Mouse (Mus musculus) adrenal gland, postnatal 4 days (tissue): ENCODE data around the gene Col5a3. TPM values are rescaled to one million over a fixed set of nuclear protein-coding genes. Genes with fewer than 3 reads are reported as not detected.

Source experiments
- DNase-seq, 2 experiments: peaks; one replicate each; pipeline ENCODE4 v3.0.0; 2021 to 2022; ENCODE audit warnings: low spot score in 2 of 2, mixed read lengths in 2 of 2
- total RNA-seq, 2 experiments: library from RNA; stranded (reverse); gene quantifications; 2 replicates each; pipeline ENCODE4 v1.2.3; 2021

The Col5a3 gene
- total RNA-seq, 2 experiments from 2014 or later = 233 TPM

DNA sequence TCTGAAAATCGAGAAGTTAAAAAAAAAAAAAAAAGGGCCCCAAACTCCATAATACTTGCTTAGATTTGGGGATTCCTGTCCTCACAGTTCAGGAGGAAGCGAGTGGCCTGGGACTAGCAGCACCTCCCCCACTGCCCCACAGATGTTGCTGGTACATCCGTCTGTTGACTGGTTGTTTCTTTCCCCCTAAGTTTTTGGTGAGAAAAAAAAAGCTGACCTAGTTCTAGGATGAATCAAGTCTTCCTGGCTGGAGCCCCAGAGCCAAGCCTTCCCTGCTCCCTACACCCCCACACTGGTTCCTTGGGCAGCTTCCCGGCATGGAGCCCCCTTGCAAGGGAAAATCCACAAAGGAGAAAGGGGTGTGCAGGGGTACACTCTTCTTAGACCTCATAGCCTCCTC, 4.6 kb downstream of the Col5a3 start:
- DNase-seq = no peak

DNA sequence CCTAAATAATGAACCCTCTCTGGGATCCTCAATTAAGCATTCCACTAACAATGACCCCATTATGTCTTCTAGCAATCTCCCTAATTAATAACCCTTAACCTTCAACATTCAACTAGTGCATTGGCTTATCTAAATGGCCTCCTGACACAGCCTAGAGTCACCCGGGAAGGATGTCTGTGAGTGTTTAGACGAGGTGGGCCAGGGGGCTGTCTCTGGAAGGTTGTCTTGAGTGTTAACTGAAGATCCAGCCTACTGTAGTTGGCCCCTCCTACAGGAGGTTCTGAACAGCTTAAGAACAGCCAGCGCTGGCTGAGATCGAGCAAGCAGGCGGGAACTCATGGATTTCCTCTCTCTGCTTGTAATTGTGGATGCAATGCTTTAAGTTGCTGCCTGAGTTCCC, 9.2 kb downstream of the Col5a3 start:
- DNase-seq = no peak

DNA sequence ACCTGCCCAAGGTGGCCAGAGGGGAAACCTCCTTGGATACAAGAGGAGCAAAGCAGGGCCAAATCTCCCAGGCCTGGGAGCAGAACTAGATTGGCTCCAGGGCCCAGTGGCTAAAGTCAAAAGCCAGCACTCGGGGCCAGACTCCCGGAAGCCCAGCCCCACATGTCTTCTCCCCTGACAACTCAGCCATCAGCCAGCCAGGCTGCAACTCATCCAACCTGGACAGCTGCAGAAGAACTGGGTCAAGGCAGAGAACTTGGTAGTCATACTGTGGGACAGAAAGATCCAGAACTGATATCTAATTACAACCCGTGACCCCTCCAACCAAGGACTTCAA, 9.7 kb downstream of the Col5a3 start:
- DNase-seq = peak in 1 of 2 experiments; percentile 22

DNA sequence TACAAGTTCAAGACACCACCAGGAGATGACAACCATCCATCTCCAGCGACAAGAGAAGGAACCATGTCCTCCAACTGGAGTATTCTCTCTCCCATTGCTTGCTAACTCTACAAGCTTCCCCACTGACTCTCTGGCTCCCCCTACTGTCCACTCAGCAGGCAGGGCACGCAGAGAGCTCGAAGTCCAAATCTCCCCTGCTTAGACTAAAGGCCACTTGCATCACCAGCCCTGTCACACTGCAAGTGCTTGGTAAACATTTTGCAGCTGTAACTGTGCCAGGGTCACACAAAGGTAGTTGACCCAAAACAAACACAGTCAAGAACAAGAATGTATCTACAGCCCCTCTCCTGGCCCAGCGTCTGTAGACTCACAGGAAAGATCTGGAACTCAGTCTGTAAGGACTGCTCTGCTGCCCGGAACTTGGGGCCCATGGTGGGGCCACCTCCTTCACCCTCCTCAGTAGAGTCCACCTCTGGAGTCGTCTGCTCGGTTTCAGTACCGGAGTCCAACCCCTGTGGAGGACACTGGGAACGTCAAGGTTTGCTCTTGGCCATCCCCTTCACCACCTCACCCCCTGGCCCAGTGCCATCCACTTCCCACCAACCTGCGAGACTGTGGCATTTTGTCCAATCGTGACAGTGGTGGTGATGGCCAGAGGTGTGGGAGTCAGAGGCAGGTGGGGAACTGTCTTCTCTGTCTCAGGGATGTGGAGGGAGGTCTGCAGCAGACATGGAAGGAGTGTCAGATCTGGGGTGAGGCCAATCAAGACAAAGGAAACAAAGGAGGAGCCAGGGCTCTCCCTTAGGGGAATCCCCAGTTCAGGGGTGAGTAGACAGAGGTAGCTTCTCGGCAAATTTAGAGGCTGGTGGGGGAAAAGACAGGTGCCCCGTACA, 10.4 kb downstream of the Col5a3 start:
- DNase-seq = peak in 1 of 2 experiments; percentile 63

DNA sequence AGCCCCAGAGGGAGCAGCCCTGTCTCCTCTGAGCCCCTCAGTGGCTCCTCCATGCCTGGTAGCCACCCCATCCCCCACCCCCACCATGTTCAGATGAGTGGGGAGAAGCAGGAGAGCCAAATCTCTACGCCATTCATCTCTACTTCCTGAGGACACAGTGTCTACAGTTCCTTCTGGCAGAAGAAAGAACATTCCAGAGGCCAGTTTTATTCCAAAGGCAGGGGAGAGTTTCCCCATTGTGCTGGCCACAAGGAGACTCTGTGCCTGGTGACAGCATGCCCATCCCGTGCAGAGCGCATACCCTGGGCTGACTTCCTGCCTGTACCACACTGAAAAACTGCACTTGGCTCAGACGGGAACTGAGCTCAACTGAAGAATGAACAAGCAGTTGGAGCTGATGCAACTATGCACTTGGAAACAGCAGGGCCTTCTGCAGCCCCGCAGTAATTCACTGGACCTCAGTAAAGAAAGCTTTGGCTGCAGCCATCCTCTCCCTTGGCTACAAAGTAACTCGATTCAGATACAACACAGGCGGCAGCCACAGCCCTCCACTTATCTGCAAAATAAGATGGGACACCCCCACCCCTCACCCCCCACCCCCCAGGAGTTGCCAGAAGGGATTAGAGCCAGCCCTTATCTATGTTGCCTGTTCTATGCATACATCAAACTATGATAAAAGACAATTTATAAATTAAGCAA, 20.6 kb downstream of the Col5a3 start:
- DNase-seq = no peak

DNA sequence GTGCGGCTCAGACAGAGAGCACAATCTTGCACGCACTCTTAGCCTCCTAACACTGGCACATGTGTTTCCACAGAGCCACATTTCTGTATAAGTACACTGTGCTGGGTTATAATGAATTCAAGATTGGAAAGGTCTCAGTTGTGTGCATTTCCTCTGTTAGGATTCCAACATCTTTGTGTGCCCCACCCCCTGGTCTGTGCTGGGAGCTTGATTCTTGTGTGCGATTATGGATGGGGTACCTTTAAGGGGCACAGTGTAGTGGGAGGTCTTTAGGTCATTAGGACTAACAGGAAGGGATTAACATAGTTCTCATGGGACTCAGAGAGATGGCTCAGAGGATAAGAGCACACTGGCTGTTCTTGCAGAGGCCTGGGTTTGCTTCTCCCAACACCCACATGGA, 24.5 kb downstream of the Col5a3 start:
- no peak for DNase-seq

DNA sequence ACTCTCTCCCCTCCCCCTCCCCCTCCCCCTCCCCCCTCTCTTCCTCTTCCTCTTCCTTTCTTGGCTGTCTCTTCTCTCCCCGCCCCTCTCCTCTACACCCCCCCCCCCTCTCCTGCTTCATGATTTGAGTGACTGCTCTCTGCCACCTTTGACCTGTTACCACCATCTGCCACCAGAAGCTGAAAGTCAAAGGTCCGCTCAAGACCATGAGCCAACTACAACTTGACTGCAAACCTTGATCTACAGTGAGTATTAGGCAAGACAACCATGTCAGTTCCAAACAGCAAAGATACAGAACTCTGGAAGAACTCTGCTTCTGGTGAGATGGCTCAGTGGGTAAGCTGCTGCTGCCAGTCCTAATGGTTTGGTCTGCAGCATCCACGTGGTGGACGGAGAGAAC, 25.2 kb downstream of the Col5a3 start:
- no peak for DNase-seq

DNA sequence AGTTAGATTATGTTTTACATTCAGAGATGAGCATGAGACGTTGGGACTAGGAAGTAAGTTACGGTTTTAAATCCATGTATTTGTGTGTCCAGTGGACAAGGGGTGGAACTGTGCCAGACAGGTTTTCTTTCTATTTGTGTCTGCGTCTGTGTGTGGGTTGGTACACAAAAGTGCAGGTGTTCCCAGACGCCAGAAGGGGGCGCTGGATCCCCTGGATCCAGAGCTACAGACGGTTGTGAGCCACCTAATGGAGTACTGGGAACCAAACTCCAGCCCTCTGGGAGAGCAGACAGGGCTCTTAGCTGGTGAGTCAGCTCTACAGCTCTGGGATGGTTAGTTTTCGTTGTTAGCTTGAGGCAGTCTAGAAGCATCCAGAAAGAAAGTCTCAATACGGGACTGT, 26.9 kb downstream of the Col5a3 start:
- no peak for DNase-seq

DNA sequence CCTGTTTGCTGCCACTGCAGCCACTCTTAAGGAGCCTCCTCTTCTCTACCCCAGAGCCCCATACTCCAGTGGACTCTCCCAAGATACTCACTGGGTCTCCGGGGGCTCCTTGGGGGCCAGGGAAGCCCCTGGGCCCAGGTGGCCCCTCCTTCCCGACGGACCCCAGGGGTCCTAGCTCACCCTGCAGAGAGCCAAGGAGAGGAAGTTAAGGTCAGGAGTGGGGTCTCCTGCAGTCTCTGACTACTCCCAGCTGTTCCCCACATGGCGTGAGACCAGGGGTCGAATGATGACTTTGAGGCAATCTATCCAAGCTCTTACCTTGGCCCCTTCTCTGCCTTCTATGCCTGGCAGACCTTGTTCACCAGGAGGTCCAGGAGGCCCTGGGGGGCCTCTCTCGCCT, 29.8 kb downstream of the Col5a3 start:
- no peak for DNase-seq

DNA sequence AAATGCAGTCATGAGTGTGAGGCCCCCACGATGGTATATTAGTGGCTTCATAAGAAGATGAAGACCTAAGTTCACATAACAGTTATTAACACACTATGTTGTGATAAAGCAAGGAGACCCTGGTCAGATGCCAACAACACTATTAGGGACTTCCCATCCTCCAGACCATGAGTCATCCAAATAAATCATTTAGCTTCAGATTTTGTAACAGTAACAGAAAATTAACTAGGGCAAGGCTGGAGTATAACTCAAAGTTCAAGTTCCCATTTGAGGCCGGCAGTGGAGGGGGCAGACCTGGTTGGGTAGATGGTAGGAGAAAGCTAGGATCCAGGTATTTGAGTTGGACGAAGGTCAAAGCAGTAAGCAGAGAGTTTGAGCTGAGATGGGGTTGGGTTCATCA, 33.6 kb downstream of the Col5a3 start:
- DNase-seq = no peak

DNA sequence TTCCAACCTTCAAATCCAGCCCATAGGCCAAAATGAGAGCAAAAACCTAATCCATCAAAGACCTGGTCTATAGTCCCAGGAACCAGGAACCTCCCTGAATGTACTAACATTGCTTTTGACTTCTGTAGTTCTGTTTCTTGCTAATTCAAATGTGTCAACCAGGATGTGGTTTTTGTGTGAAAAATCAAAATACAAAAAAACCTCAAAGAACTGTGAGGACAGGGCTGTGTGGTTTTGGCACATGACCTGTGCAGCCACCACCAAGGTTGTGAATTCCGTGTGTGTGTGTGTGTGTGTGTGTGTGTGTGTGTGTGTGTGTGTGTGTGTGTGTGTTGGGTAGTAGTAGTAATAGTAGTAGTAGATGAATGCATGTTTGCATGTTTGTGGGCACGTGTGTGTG, 49.6 kb downstream of the Col5a3 start:
- no peak for DNase-seq

DNA sequence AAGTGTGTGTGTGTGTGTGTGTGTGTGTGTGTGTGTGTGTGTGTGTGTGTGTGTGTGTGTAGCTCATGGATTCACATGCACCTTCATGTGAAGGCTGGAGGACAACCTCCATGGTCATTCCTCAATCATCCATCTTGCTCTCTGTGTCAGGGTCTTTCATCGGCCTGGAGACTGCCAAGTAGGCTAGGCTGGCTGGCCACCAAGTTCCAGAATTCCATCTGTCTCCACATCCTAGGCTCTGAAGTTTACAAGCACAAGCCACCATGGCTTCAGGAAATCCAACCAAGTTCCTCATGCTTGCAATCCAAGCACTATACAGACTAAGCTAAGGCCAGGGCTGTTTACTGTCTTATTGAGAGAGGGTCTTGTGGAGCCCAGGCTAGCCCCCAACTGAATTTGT, 51.8 kb downstream of the Col5a3 start:
- no peak for DNase-seq

DNA sequence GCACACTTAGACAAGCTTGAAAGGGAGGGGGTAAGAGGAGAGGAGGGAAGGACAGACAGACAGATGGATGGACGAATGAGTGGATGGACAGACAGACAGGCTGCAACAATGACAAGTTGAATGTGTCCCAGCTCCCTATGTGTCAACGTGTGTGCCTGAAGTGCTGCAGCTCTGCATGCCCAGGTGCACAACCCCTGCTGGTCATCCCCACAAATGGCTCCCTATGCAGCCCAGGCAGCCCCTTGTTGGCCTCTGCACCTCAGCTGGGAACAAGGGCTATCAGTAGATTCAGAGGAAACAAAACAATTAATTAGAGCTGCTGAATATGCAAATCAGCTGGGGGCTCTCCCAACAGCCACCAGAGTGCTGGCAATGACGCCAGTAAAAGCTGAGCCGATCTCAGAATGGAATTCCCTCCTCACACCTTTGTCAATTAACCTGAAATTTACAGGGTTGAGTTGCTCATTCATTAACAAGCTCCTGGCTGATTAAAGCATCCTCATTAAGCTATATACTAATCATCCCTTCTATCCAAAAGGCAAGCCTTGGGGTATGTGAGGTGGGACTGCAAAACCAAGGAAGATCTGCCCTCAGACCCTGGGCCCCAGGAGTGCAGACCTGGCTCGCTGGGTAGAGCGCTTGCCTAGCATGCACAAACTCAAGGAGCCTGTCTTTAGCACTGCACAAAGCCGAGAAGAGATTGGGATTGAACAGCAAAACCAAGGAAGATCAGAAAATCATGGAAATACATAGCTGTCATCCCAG, 52.5 kb downstream of the Col5a3 start:
- no peak for DNase-seq

DNA sequence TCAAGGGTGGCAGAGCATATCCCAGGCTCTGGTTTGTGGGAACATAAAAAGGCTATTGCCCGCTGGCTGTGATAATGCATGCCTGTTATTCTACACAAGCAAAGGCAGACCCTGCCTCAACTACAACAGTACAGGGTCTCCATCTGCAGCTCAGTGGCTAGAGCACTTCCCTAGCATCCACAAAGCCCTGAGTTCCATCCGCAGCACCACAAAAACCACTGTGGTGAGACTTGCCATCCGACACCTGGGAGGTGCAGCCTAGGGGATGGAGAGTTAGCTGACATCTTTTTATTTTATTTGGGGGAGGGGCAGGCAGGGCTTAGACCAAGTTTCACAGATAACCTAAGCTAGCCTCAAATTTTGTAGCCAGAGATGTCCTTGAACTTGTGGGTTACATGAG, 53.5 kb downstream of the Col5a3 start:
- no peak for DNase-seq

DNA sequence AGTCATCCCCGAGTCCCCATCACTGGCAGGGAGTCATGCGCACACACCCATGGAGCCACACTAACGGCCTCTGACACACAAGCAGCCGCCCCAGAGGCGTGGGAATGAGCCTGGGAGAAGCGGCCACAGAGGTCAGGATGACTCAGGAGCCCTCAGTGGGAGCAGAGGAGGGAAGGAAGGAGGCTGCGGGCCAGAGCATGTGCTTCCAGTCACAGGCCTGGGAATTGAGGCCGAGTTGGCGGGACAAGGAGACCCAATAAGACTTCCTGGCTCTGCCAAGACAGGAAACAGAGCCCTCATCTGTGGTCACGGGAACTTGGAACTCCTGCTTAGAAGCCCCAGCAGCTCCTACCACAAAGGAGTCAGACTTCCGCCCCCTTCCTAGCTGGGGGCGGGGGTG, 54.1 kb downstream of the Col5a3 start:
- peak; percentile 26 to 37 for DNase-seq

DNA sequence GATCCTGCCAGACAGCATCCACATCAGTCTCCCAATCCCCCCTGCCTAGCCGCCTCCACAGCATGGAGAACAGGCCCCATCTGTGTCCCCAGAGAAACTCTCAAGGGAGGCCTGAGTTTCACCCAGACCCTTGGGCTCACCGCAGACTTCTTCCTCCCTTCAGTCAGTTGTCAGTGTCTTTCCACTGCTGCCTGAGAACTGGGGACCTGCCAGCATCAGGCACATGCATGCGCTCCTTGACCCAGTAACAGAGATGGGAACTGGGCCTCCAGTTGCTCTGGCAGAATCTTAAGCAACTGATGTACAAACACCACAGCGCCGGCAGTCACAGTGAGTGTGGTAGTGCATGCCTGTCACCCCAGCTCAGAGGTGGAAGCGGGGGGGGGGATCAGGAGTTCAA, 56.0 kb downstream of the Col5a3 start:
- no peak for DNase-seq

DNA sequence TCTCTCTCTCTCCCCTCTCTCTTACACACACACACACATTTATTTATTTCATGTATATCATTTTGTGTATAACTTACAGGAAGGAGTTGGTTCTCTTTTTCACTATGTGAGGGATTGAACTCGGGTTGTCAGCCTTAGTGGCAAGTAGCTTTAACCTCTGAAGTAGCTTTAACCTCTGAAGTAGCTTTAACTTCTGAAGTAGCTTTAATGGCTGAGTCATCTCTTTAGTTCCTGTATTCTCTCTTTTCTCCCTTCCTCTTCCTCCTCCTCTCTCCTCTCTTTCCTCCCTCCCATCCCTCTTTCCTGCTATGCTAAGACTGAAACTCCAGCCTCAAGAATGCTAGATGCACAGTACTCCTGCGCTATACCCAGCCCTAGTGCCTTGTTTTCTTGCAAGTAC, 56.6 kb downstream of the Col5a3 start:
- no peak for DNase-seq

DNA sequence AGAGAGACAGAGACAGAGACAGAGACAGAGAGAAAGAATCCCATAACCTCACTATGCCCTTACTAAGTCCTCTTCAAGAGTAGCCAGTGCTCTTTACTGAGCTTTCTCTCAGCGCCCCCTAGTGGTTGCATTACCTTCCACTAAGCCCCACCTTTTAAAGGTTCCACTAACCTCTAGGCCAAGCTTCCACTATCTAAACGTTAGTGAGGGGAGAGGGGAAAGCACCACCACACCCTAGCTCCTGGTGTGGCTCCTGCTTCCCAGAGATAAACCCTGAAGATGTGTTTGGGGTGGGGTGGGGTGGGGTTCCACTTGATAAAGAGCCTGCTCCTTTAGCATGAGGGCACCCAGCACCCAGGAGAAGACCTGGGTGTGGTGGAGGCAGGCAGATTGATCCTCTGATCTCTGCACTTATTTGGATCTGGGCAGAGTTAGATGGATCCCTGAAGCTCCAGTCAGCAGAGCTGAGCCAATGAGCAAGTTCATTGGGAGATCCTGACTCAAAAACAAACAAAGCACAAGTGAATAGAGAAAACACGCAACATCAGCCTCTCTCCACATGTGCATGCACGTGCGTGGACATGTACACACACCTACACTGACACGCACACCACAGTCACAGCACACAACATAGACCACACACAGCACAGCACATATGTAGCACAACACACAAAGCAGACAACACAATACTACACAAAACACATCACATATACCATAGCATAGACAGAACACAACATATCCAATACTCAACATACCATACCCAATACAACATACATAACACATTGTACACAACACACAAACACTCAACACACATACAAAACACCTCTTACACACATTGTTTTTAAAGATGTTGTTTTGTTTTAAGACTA, 57.5 kb downstream of the Col5a3 start:
- peak in 1 of 2 experiments; percentile 57 for DNase-seq

DNA sequence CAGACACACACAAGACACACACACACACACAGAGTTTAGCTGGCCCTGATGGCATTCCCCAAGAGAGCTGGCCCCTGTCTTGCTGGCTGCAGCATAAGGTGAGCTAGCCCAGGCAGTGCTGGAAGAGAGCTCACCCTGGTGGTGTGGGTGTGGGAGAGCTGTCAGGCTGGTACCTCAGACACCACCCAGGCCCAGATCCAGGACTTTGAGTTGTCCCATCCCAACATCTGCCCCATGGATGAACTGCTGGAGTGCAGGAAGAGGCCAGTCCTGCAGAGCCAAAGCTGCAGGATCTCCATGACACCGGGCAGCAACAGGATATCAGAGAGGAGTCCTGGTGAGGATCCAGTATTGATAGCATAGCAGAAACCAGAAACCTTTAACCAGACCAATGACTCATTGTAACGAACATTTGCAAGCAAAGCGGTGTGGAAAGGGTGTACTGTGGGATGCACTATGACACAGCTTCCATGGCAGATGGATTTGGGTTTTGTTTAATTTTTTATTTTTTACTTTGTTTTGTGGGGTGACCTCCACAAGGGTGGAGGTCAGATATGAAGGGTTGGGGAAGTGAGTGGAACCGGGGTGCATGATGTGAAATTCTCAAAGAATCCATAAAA, 58.7 kb downstream of the Col5a3 start:
- DNase-seq = no peak

DNA sequence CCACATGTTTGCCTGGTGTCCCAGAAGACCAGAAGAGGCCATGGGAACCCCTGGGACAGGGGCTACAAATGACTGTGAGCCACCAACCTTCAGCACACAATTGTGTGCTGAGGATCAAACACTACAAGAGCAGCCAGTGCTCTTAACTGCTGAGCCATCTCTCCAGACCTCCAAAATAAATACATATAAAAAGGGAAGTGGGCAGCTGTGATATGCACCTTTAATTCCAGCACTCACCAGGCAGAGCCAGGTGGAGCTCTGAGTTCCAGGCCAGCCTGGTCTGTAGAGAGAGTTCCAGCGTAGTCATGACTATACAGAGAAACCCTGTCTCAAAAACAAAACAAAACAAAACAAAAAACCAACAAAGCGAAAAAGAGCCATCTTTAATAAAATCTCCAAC, 60.5 kb downstream of the Col5a3 start:
- DNase-seq = no peak
